Mouse (Mus musculus) fibroblast of lung, adult 2 months (primary cell): ENCODE measurements around the gene Cdk10.
"Not testable (repeated sequence)": the region's sequence is repeated elsewhere in the genome, so short reads cannot be mapped to it uniquely, and the experiment has no call there.

Experiments used
- DNase-seq: peaks from one replicate; pipeline ENCODE4 v3.0.0-alpha.2; 2011; ENCODE audit warnings: low read depth

Cdk10 gene

GRCm38 (mm10) chr8:123233300-123233699, 8.7 kb downstream of the Cdk10 start:
- no peak for DNase-seq

- DNase-seq = no peak
Observed at GRCm38 (mm10) chr8:123233760-123234159, 9.1 kb downstream of the Cdk10 start.

GRCm38 (mm10) chr8:123234918-123235519, 10.4 kb downstream of the Cdk10 start:
- no peak for DNase-seq

- peak; percentile 50 for DNase-seq
Observed at GRCm38 (mm10) chr8:123235520-123236497, 11.2 kb downstream of the Cdk10 start, which contains the start of gene Spata2l. TSS of gene Spata2l (minus strand) at chr8:123236233.

GRCm38 (mm10) chr8:123239398-123239797, 14.8 kb downstream of the Cdk10 start:
- DNase-seq = no peak

- no peak for DNase-seq
Observed at GRCm38 (mm10) chr8:123242107-123242923, 17.7 kb downstream of the Cdk10 start.

GRCm38 (mm10) chr8:123243053-123243452, 18.4 kb downstream of the Cdk10 start:
- DNase-seq = no peak

- no peak for DNase-seq
Observed at GRCm38 (mm10) chr8:123244382-123244781, 19.7 kb downstream of the Cdk10 start.

GRCm38 (mm10) chr8:123245543-123245942, 20.9 kb downstream of the Cdk10 start:
- no peak for DNase-seq

GRCm38 (mm10) chr8:123247748-123248147, 23.1 kb downstream of the Cdk10 start:
- DNase-seq = no peak

GRCm38 (mm10) chr8:123248596-123248995, 24.0 kb downstream of the Cdk10 start:
- no peak for DNase-seq

- DNase-seq = no peak
Observed at GRCm38 (mm10) chr8:123250940-123251339, 26.3 kb downstream of the Cdk10 start.

- no peak for DNase-seq
Observed at GRCm38 (mm10) chr8:123252925-123253324, 28.3 kb downstream of the Cdk10 start.

GRCm38 (mm10) chr8:123253451-123254098, 28.9 kb downstream of the Cdk10 start:
- no peak for DNase-seq

- DNase-seq = no peak
Observed at GRCm38 (mm10) chr8:123254099-123254885, 29.6 kb downstream of the Cdk10 start, which contains the start of the genes Zfp276 and Vps9d1. TSS of gene Zfp276 (plus strand) at chr8:123254195. TSS of gene Vps9d1 (minus strand) at chr8:123254348.

GRCm38 (mm10) chr8:123255170-123255569, 30.5 kb downstream of the Cdk10 start:
- DNase-seq = no peak

- no peak for DNase-seq
Observed at GRCm38 (mm10) chr8:123257114-123257513, 32.5 kb downstream of the Cdk10 start.

- DNase-seq = not testable (repeated sequence)
Observed at GRCm38 (mm10) chr8:123257593-123257992, 33.0 kb downstream of the Cdk10 start.

- DNase-seq = no peak
Observed at GRCm38 (mm10) chr8:123267926-123268656, 43.4 kb downstream of the Cdk10 start.

GRCm38 (mm10) chr8:123271147-123271546, 46.5 kb downstream of the Cdk10 start:
- no peak for DNase-seq
